Mouse (Mus musculus) erythroblast, embryonic 14.5 days (primary cell): Measurements from ENCODE around the gene Cacna2d3.

ENCODE experiments used
- GATA1 ChIP-seq: IDR thresholded peaks from 2 replicates; pipeline ENCODE4 v1.6.1; 2012; ENCODE audit warnings: low read length, inconsistent platforms, mixed read lengths
- TAL1 ChIP-seq: IDR thresholded peaks from 3 replicates; pipeline ENCODE4 v1.6.1; 2012; ENCODE audit warnings: low read length, inconsistent platforms, mixed read lengths

DNA sequence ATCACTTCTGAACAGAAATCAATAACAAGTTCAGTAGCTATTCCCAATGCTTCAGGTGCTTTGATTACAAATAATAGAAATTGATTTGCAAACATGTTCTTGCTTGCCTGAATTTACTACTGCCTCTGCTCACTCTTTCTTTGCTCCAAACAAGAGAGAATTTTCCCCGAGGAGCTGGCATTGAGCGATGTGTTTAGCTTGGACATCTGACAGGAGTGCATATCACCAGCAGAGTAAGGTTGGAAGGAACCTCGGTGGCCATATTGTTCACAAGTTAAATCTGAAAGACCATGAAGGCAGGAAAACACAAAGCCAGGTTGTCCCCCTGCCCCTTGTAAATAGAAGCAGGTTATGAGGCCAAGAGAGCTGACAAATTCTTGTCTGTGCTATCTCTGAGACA, 561.9 kb downstream of the Cacna2d3 start:
- TF ChIP-seq TAL1 (no peak), GATA1 (no peak)
